Mouse (Mus musculus): ENCODE data around the gene Uqcr10.

- TF ChIP-seq CTCF (IDR thresholded peaks at IDR 0.05; ENCODE audit: low read depth, low read length): no peak
- TF ChIP-seq POLR2A (IDR thresholded peaks at IDR 0.05; ENCODE audit: borderline replicate concordance, low read depth, low read length): no peak
These were observed 15.8 kb upstream of the Uqcr10 start for GRCm38 (mm10) chr11:4719961-4720360.
